Mouse (Mus musculus) gastrocnemius, adult 18-20 months (tissue): Measurements from ENCODE around the gene Igsf23. TPM values are rescaled to one million over a fixed set of nuclear protein-coding genes. Genes with fewer than 3 reads are reported as not detected.

Experiments used
- total RNA-seq, 2 experiments: library from RNA; stranded (reverse); gene quantifications; 2 replicates each; pipeline ENCODE4 v1.2.3; 2021

The Igsf23 gene
- total RNA-seq, 2 experiments from 2014 or later = not detected

Other genes with a start within 250 kb of the Igsf23 start
- gene Tomm40, start 235.3 kb downstream of the Igsf23 start, total RNA-seq = 10 to 100 TPM; 40.8 to 44.0 TPM
- 1 to 10 TPM in 1 of 2 experiments, under 1 TPM in 1; 0.64 to 2.0 TPM for gene Nectin2, start 200.3 kb downstream of the Igsf23 start, total RNA-seq
- 10 to 100 TPM; 17.4 to 28.5 TPM for gene Bcam, start 179.7 kb downstream of the Igsf23 start, total RNA-seq
- not detected for gene Cblc, start 153.9 kb downstream of the Igsf23 start, total RNA-seq
- gene Bcl3, start 128.0 kb downstream of the Igsf23 start, total RNA-seq = 1 to 10 TPM; 1.0 to 2.0 TPM
- not detected for gene Gm19345, start 98.8 kb downstream of the Igsf23 start, total RNA-seq
- gene Ceacam16, start 89.5 kb downstream of the Igsf23 start, total RNA-seq = not detected
- gene Ceacam19, start 62.8 kb downstream of the Igsf23 start, total RNA-seq = not detected
- gene Pvr, start 29.6 kb downstream of the Igsf23 start, total RNA-seq = 1 to 10 TPM; 4.3 to 7.6 TPM
- not detected for gene Ceacam20, start 14.7 kb upstream of the Igsf23 start, total RNA-seq
- not detected for gene Nlrp9b, start 40.7 kb upstream of the Igsf23 start, total RNA-seq
- gene Vmn1r91, start 148.9 kb upstream of the Igsf23 start, total RNA-seq = not detected
- not detected for gene Gm16442, start 171.8 kb upstream of the Igsf23 start, total RNA-seq
- not detected for gene Vmn1r93, start 188.3 kb upstream of the Igsf23 start, total RNA-seq
- not detected for gene Vmn1r94, start 217.6 kb upstream of the Igsf23 start, total RNA-seq
- not detected for gene Vmn1r95, start 243.0 kb upstream of the Igsf23 start, total RNA-seq